Mouse (Mus musculus) testis, postnatal 10 days (tissue): ENCODE results near the gene Klc3.

Source experiments
- DNase-seq: peaks from one replicate; pipeline ENCODE4 v3.0.0; 2021; ENCODE audit warnings: low spot score

Klc3 gene

DNA sequence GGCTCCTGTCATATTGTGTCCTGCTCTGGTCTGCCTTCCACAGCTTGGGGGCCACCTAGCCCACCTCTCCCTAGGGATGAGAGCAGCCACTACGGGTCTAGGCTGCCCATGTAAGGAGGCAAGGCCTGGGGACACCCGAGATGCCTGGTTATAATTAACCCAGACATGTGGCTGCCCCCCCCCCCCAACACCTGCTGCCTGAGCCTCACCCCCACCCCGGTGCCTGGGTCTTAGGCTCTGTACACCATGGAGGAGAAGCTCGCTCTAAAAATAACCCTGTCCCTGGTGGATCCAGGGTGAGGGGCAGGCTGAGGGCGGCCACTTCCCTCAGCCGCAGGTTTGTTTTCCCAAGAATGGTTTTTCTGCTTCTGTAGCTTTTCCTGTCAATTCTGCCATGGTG lies 5.8 kb upstream of the Klc3 start:
- no peak for DNase-seq

DNA sequence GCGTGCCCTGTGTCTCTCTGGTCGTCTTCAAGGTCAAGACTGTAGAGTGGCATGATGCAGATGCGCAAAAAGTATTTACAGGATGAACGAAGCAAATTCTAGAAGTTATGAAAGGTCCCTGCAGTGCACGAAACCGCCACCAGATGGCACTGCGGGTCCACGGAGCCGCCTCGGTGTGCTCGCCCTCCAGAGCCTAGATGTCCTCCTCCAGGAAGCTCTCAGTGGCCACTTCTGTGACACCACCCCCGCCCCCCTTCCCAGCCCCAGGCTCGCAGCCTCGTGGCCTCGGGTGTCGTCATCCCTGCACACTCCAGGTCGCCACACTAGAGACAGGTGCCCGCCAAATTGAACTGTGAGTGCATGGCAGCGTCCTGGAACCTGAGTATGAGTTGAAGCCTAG lies 1.5 kb upstream of the Klc3 start:
- DNase-seq, result peak; percentile 95

DNA sequence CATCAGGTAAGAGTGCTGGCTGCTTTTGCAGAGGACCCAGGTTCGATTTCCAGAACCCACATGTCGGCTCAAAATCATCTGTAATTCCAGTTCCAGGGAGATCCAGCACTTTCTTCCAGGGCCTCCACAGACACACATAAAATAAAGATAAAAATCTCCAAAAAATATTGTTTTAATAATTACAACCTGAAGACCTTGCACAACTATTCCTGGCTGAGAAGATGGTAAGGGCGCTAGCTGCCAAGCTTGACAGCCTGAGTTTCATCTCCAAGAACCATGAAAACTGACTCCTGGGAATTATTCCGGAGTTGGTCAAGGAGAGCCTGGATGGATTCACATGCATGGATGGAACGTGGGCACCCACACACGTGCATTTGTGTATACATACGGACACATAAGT lies 572 bp upstream of the Klc3 start, which contains the start of gene Ckm:
TSS of gene Ckm (plus strand) at position 301 of the 400 bp plus-strand sequence.
- no peak for DNase-seq

DNA sequence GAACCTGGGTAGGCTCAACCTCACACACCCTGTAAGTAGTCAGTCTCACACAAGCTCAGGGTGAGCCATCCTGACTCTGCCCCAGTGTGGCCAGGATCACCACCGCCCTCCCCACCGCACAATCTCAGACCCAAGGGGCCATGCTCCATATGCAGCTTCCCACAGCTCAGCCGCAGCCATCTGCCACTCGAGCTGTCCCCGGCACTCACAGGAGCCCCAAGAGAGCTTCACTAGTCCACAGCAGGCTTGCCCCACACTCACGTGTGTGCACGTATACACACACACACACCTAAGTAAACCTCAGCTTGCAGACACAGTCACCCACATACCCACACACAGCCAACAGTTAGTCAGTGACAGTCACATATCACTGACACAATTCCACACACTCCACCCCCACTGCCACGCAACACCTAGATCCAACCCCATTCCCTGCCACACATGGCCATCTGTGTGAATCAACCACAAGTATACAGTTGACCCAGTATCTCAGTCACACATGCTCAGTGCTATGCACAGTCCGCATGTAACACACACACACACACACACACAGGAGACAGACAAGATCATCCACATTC lies 1.3 kb downstream of the Klc3 start:
- DNase-seq, result no peak

DNA sequence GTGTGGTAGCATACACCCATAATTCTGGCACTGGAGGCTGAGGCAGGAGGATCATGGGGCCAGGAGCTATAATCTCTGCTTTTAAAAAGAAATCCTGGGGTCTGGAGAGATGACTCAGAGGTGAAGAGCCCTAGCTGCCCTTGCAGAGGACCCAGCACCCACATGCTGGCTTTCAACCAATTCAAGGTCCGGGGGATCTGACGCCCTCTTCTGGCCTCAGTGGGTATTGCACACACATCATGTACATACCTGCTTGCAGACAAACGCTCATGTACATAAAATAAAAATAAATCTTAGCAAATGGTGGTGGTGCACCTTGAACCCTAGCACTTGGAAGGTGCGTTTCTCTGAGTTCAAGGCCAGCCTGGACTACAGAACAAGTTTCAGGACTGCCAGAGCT lies 3.0 kb downstream of the Klc3 start:
- no peak for DNase-seq

DNA sequence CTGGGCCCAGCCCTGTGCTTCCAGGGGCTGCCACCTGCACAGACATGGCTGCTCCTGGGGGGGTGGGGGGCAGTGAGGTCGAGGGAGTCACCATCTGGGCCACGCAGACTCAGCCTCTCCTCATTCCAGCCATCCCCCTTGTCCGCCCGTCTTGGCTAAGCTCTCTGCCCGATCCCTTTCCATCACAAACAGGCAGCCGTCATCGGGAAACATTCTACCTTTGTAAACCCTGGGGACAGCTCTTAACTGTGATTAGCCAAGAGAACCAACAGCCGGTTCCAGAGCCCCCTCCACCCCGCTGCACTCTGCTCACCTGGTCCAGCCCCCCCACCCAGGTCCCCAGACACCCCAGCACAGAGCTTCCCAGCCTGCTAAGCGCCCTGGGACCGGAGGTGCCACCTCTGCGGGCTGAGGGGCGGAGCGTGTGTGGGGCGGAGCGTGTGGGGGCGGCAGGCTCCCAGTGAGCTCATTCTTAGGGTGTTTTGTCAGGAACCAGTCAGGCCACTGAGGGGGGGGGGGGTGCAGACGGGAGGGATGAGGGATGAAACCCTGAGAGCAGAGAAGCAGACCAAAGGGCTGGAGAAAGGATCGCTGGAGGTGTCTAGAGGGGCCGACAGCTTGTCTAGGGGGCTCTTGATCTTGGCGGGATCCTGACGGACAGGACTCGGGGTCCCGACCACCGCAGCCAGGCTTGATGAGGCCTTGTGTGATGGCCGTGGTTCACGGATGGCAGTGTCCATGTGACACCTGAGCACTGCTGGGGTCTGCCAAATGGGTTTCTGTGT lies 4.2 kb downstream of the Klc3 start:
- DNase-seq, result peak; percentile 76

DNA sequence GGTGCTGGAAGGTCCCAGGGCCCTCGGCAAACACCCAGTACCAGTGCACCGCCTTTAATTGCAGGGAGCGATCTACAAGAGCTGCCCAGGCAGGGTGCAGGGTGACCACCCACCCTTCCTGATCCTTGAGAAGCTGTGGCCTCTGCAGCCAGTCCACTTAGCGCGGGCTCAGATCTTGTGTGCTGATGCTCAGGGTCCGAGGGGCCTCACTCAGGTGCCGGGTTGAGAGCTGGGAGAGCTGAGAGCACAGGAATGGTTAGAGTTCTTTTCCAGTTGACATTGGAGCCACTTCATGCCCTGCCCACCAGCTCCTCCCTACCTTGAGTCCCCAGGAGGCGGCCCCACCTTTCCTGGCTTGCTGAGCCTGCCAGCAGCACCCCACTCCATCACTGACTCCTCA lies 9.4 kb downstream of the Klc3 start:
- peak; percentile 39 for DNase-seq

DNA sequence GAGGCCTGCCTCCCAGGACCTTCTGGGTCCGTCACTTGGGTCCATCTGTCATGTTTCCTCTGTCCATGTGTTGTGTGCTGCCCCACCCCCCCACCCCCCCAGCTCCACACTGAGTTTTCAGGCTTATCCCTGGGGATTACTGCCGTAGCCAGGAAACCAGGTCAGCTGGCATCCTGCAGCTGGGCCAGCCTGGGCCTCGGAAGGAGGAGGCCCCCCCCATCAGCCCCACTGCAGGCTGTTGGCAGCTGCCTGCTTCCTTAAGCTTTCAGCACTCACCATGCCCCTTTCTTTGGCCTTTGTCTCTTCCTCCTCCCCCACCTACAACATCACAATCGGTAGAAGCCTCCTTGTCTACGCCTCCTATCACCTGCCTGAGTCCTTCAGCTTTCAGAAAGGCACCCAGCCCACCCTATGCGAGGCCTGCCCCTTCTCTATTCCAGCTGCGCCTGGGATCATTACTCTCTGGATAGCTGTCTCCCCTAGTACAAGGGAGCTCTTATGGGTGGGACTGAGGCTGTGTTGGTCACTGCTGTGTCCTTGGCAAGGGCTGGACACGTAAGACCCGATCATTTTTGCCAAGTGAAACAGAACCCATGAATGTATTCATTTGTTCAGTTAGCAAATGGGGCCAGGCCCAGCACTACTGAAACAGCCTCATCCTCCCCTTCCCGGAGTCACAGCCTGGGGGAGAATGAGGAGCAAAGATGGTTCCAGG lies 15.0 kb downstream of the Klc3 start:
- no peak for DNase-seq

DNA sequence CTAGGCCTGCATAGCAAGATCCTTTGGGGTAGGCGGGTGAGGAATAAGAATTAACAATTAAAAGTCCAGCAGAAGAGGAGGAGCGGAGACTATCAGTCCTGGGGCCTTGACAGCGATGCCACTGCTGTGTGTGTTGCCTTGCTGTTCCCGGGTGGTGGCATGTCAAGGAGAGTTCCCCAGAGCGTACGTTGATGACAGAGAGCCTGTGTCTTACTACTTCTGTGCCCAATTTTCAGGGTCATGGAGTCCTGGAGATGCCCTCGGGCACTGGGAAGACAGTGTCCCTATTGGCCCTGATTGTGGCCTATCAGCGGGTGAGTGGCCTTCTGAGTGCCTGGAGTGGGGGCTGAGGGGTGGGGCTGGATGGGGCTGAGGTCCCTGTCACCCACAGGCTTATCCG lies 20.2 kb downstream of the Klc3 start:
- DNase-seq, result no peak

DNA sequence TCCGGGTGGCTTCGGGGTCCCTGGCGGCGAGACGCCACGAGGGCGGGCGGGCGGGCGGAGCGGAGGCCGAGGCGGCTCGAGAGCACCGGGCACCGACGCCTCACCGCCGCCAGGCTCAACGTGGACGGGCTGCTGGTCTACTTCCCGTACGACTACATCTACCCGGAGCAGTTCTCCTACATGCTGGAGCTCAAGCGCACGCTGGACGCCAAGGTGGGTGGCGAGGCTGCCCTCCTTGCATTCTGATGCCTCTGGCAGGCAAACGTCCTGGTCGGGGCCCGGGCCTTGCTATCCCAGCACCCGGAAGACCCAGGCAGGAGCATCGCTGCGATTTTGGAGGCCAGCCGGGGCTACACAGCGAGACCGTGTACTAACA lies 21.8 kb downstream of the Klc3 start:
- peak; percentile 66 for DNase-seq

DNA sequence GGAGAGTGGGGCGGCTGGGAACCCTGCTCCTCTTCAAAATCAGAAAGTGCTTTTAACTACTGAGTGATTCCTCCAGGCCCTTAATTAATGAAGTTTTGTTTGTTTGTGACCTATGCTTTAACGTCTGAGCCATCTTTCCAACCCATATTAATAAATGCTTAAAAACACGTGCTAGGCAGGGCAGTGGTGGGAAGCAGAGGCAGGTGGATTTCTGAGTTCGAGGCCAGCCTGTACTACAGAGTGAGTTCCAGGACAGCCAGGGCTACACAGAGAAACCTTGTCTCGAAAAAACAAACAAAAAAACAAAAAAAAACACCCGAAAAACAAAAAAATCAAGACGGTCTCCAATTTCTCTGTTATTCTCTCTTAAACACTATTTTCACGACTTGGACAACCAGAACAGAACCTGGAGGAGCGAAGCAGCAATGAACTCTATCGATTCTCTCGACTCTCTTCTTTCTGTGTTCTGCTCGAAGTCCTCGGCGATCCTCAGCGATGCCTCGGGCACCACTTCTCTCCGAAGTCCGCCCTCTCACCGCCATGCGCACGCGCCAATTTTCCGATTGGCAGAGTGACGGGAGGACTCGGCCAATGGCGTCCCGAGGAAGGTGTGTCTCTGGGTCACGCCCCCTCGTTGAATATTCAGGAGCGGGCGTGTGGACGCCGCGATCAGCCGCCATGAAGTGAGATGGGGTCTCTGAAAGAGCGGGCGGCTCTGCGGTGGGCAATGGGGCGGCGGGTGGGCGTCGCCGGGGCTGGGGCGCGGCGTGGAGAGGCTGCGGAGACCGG lies 22.3 kb downstream of the Klc3 start, which contains the start of gene Ercc2:
TSS of gene Ercc2 (plus strand) at position 634 of the 789 bp plus-strand sequence.
- peak; percentile 99 for DNase-seq

DNA sequence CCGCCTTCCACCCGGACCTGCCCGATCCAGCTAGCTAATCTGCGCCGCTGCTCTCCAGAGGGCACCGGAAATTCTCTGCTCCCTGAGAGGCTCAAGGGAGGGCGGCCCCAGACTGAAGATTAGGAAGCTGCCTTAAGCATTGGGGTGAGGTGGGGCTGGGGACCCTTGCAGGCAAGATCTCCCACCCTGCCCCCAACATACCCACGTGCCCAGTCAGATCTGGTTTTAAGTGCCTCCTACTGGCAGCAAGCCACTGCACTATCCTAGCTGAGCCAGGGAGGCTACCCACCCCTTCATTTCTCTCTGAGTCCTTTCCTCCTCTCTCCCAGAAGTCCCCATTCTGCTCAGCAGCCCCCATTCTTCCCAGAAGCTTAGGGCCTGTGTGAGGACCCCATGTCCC lies 25.9 kb downstream of the Klc3 start:
- no peak for DNase-seq

DNA sequence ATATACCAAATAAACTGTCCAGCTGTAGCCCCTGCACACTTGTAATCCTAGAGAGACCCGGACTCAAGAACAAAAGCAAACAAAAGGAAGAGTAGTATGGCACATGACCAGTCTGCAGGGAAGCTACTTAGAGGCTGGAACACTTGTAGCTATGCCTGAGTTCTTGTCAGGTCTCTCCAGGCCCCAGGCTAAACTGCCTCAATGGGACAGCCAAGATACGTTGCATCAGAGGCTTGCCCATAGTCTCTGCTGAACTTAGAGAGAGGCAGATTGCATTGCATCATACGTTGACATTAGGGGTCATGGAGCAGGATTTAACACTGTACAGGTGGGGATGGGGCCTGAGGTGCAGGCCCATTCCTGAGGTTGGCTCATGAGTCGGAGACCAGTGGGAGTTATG lies 27.9 kb downstream of the Klc3 start:
- DNase-seq, result no peak

DNA sequence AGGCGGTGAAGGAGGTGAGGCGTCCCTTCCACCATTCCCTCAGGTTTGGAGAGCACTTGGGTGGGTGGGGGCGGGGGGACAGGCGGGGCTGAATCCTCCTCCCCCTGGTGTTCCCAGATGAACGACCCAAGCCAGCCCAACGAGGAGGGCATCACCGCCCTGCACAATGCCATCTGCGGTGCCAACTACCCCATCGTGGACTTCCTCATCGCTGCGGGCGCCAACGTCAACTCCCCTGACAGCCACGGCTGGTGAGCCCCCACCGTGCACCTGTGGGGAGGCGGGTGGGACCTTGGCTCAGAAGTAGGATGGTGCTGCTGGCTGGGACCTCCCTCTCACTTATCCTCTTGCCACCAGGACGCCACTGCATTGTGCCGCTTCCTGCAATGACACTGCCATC lies 28.5 kb downstream of the Klc3 start:
- DNase-seq, result no peak

DNA sequence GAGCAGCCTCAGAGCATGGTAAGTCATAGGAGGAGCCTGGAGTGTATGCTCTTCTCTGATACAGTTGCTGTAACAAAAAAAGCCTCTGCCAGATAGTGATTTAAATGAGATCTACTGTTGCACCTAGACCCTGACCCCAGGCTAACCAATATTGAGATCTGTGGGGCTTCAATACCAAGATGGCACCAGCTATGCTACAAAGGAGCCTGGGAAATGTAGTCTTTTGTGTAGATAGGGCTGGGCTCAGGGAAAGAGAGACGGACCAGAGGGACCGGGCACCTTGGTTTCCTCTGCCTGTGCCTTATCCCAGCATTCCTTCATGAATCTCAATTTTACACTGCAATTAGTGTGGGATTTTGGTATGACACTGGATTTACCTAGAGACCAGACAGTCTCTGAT lies 30.5 kb downstream of the Klc3 start:
- DNase-seq, result no peak

DNA sequence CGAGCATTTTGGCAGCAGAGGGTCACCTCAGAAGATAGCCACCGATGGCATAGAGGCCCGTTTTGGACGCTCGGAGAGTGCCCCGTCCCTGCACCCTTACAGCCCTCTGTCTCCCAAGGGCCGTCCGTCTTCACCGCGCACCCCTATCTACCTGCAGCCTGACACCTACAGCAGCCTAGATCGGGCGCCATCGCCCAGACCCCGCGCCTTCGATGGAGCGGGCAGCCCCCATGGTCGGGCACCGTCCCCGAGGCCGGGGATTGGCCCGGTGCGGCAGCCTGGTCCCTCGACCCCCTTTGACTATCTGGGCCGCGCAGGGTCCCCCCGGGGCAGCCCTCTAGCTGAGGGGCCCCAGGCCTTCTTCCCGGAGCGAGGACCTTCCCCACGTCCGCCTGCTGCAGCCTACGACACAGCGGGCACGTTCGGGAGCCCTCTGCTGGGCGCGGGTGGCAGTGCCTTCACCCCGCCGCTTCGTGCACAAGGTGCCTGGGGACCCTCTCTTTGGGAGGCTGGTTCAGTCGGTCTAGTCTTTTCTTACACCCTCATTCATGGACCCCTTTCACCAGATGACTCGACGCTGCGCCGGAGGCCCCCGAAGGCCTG lies 34.0 kb downstream of the Klc3 start:
- peak; percentile 79 for DNase-seq

DNA sequence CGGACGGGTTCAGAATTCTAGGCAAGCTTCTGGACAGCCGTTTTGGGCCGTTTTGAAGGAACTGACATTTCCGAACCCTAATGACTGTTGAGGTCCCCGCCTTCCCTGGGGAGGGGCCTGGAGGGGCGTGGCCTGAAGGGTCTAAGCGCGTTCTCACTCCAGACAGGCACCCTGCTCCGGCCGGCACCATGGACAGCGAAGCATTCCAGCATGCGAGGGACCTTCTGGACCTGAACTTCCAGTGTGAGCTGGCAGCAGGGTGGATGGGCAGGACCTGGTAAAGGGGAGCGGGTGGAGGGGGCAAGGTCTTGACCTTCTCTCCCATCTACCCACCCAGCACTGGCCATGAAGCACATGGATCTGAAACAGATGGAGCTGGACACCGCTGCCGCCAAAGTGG lies 35.5 kb downstream of the Klc3 start:
- DNase-seq, result peak; percentile 86

DNA sequence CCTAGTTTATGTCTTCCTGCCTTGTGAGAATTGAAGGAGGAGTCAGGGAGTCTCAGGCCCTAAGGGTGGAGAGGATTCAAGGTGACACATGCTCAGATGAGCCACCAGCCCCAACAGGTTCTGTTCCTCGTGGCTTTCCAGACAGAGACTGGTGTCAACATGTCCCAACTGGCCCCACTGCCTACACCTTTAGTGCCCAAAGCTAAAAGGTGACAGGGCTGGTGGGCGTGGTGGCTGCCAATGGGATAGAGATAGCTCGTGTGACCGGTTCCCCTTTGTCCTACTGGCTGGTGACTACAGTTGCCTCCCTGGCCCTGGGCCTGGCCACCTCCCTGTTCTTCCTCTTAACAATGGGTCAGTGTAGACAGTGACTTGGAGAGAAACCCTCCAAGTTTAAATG lies 38.5 kb downstream of the Klc3 start:
- peak; percentile 42 for DNase-seq

DNA sequence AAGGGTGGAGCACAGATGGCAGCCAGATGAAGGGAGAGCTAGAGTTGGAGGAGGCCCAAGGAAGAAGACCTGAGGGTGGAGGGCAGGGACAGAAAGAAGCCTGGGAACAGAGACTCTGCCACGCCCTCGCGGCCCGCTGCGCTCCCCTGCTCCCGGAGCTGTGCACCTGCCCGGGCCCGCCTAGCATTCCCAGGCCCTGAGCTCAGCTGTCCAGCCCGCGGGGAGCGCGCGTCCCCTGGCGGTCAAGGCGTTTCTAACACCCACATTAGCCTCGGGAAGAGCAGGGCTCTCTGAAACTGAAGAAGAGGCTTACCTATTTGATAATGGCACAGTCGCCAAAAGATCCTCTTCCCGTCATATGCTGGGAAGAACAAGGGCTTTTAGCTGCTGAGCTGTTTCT lies 40.0 kb downstream of the Klc3 start:
- peak; percentile 86 for DNase-seq

DNA sequence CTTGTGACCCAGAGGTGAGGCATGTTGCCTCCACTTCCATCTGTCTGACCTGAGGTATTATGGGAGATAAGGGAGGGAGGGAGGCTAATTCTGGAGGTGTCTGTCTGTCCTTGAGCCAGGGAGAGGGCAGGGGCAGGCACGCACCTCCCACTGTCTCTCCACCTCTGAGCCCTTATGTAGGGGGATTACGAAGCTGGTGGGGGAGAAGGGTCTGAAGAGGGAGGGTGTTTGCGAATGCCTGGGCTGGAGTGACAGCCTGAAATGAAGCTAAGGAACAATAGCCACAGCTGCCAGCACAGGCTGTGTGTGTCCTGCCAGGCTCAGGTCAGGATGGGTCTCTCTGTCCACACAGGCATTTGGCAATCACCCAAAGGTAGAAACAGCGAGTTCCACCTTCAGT lies 41.6 kb downstream of the Klc3 start:
- no peak for DNase-seq

DNA sequence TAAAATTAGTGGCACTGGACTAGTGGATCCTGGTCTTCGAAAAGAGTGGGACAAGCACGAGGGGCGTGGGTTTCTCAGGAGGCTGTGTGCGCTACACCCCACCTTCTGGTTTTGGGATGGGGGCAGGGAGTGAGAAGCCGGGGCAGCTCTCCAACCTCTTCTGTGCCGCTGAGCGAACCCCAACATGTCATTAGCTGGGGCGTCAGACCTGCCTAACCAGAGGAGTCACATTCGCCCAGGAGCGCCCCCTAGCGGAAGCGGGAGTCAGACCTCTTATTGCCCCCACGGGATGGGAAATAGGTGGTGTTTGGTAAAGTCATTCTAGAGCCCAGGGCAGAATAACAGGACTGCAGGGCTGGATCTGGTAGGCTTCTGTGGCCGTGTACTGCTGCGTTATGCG lies 42.2 kb downstream of the Klc3 start:
- DNase-seq, result peak; percentile 90

DNA sequence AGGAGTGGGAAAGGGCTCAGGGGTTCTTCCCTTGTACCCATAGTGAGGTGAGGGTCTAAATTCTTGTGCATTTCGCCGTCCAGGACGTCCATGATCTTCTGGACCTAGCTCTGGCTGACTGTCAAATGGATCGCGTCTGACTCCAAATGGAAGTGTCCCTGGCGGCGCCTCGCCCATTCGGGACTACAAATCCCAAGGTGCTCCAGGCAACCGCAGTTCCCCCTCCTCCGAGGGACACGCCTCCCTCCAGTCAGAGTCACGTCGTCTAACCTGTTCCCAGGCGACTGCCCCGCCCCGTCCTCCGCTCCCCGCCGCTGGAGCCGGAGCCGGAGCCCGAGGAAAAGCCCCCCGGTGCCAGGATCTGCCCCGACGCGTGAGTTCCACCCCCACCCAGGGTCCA lies 43.0 kb downstream of the Klc3 start:
- DNase-seq, result peak; percentile 91
